Mouse (Mus musculus): ENCODE measurements at regions not wholly inside any gene's neighbourhood (a gene's known extent, or its start where the extent isn't known, plus 50 kb on each side); places are given as distances from the start of the nearest gene placed in this dataset.
"Not testable (repeated sequence)": the region's sequence is repeated elsewhere in the genome, so short reads cannot be mapped to it uniquely, and the experiment has no call there.

GRCm38 (mm10) chr7:60492028-60492995 is 352.3 kb upstream of the Snrpn start:
- intact Hi-C loops (cut with DNase I): loop anchor here (5.0 kb wide), 1 partner anchor 100 kb away; no protein-coding TSS in a partner anchor
- peak; percentile 22 to 42 for DNase-seq (ENCODE audit: extremely low spot score in 1 of 2, low spot score in 2 of 2)

GRCm38 (mm10) chr7:60487839-60488454 is 347.9 kb upstream of the Snrpn start:
- intact Hi-C loops (cut with DNase I); DNase-seq (ENCODE audit: extremely low spot score in 1 of 2, low spot score in 2 of 2): not testable (repeated sequence)

- intact Hi-C loops (cut with DNase I): not testable (repeated sequence)
- DNase-seq (ENCODE audit: extremely low spot score in 1 of 2, low spot score in 2 of 2): peak in 1 of 2 experiments; percentile 1
Measured at GRCm38 (mm10) chr7:60450074-60450603, 310.1 kb upstream of the Snrpn start.

GRCm38 (mm10) chr7:60449239-60450073 is 309.4 kb upstream of the Snrpn start:
- DNase-seq (ENCODE audit: extremely low spot score in 1 of 2, low spot score in 2 of 2); intact Hi-C loops (cut with DNase I): not testable (repeated sequence)

GRCm38 (mm10) chr7:60438781-60439180 is 298.8 kb upstream of the Snrpn start:
- intact Hi-C loops (cut with DNase I): no loop called here
- DNase-seq (ENCODE audit: extremely low spot score in 1 of 2, low spot score in 2 of 2): no peak

- peak; percentile 32 to 46 for DNase-seq (ENCODE audit: extremely low spot score in 1 of 2, low spot score in 2 of 2)
- intact Hi-C loops (cut with DNase I): loop anchor here (5.0 kb wide), 1 partner anchor 101 kb away; no protein-coding TSS in a partner anchor
Measured at GRCm38 (mm10) chr7:60391011-60391863, 251.2 kb upstream of the Snrpn start.

GRCm38 (mm10) chr7:60386957-60387356 is 246.9 kb upstream of the Snrpn start:
- intact Hi-C loops (cut with DNase I); DNase-seq (ENCODE audit: extremely low spot score in 1 of 2, low spot score in 2 of 2): not testable (repeated sequence)

GRCm38 (mm10) chr7:60374001-60374400 is 234.0 kb upstream of the Snrpn start:
- intact Hi-C loops (cut with DNase I); DNase-seq (ENCODE audit: extremely low spot score in 1 of 2, low spot score in 2 of 2): not testable (repeated sequence)

- DNase-seq (ENCODE audit: extremely low spot score in 1 of 2, low spot score in 2 of 2): not testable (repeated sequence)
Measured at GRCm38 (mm10) chr7:60352206-60352605, 212.2 kb upstream of the Snrpn start.

More at GRCm38 (mm10) chr7:60352206-60352605, 212.2 kb upstream of the Snrpn start:
- intact Hi-C loops (cut with DNase I): not testable (repeated sequence)

Measured in left cerebral cortex, postnatal 10 days (tissue).